ENCODE assay signal across 8 mouse cellular contexts in genomic region chr10:115316313-115316712, GRCm38 (mm10). TPM values are rescaled to one million over a fixed set of nuclear protein-coding genes. Genes with fewer than 3 reads are reported as not detected.
A peak's percentile ranks its signal among the peaks of the same experiment; 100 is the strongest.
DNase-seq lines count a peak whose midpoint lies in the region; ATAC-seq and TF ChIP-seq lines count a peak whose summit lies in the region.

No protein-coding gene starts in this region.

- intact Hi-C loops in heart, adult 2 months (cut with DNase I) = no loop called here

- TF ChIP-seq CTCF in heart, adult 2 months (IDR thresholded peaks at IDR 0.05) = no peak

- H3K27ac ChIP-seq in heart, adult 2 months = peak overlapping the region; percentile 97
- peak overlapping the region; percentile 96 for H3K27ac ChIP-seq in embryonic facial prominence, embryonic 15.5 days (replicated peaks)
- no peak overlapping the region; the same call in 1 of the 2 replicates for H3K27ac ChIP-seq in liver, embryonic 13.5 days

- no peak overlapping the region for H3K9ac ChIP-seq in heart, adult 2 months (ENCODE audit: low read depth, low read length)
- H3K9ac ChIP-seq in embryonic facial prominence, embryonic 15.5 days = no peak overlapping the region
- H3K9ac ChIP-seq in liver, embryonic 13.5 days = peak overlapping the region; percentile 97

- peaks cover 3% of the 10 kb centered on the region for H3K79me2 ChIP-seq in heart, adult 2 months (replicated peaks; ENCODE audit: control insufficient read depth, insufficient read depth, low read length)

- H3K27me3 ChIP-seq in heart, adult 2 months (ENCODE audit: control insufficient read depth, insufficient read depth, low read length) = no peaks in the 10 kb centered on the region
- no peaks in the 10 kb centered on the region for H3K27me3 ChIP-seq in embryonic facial prominence, embryonic 15.5 days
- H3K27me3 ChIP-seq in liver, embryonic 13.5 days = no peaks in the 10 kb centered on the region

- WGBS in heart, adult 2 months = 32% methylated on average over 11 of the region's 11 CpGs
- 55% methylated on average over 11 of the region's 11 CpGs for WGBS in embryonic facial prominence, embryonic 15.5 days
- whole genome bisulfite sequencing in liver, embryonic 13.5 days (ENCODE audit: insufficient replicate concordance) = 32% methylated on average over 11 of the region's 11 CpGs

- no peak for DNase-seq in heart, adult 2 months
- DNase-seq in heart, adult 11 months = no peak
- DNase-seq in CD4-positive helper T cell, adult 2 months (ENCODE audit: low read depth, low spot score) = peak; percentile 16
- DNase-seq in liver, embryonic 13.5 days = no peak
- no peak for DNase-seq in ovary, postnatal 36 days (ENCODE audit: low spot score)
- DNase-seq in right cerebral cortex, adult 18-20 months = no peak
- DNase-seq in layer of hippocampus, adult 11-12 months (ENCODE audit: low spot score) = no peak

- H3K4me2 ChIP-seq in embryonic facial prominence, embryonic 15.5 days (replicated peaks) = peak overlapping the region; percentile 75
- H3K4me2 ChIP-seq in liver, embryonic 13.5 days = peak overlapping the region; percentile 87

- peak overlapping the region; percentile 86 for H3K4me3 ChIP-seq in heart, adult 2 months
- H3K4me3 ChIP-seq in embryonic facial prominence, embryonic 15.5 days (replicated peaks) = peak overlapping the region; percentile 93
- H3K4me3 ChIP-seq in liver, embryonic 13.5 days (replicated peaks) = peak overlapping the region; percentile 99

- ATAC-seq in embryonic facial prominence, embryonic 15.5 days (ENCODE audit: insufficient number of reproducible peaks, low FRiP score, low TSS enrichment, low read depth) = no peak
- ATAC-seq in liver, embryonic 13.5 days (ENCODE audit: low read depth) = no peak

- H3K9me3 ChIP-seq in embryonic facial prominence, embryonic 15.5 days (replicated peaks) = no peaks in the 10 kb centered on the region
- H3K9me3 ChIP-seq in liver, embryonic 13.5 days (replicated peaks) = no peaks in the 10 kb centered on the region

- H3K36me3 ChIP-seq in heart, adult 2 months (ENCODE audit: control insufficient read depth, insufficient read depth, low read length) = peaks cover 14% of the 10 kb centered on the region
- no peaks in the 10 kb centered on the region for H3K36me3 ChIP-seq in embryonic facial prominence, embryonic 15.5 days
- 0 out of 2 replicates have a peak, but pooled peaks cover 9% of the 10 kb centered on the region for H3K36me3 ChIP-seq in liver, embryonic 13.5 days

- TF ChIP-seq POLR2A in heart, adult 2 months (IDR thresholded peaks at IDR 0.05; ENCODE audit: insufficient read depth, low read depth, low read length) = no peak

- no peak for TF ChIP-seq EP300 in heart, adult 2 months (IDR thresholded peaks at IDR 0.05; ENCODE audit: insufficient read depth, low read depth, low read length)

- H3K4me1 ChIP-seq in heart, adult 2 months (ENCODE audit: control insufficient read depth, insufficient read depth, low read length) = peaks cover 14% of the 10 kb centered on the region
- H3K4me1 ChIP-seq in embryonic facial prominence, embryonic 15.5 days = peaks cover 30% of the 10 kb centered on the region
- H3K4me1 ChIP-seq in liver, embryonic 13.5 days (replicated peaks) = peaks cover 37% of the 10 kb centered on the region

RNA-seq across cellular contexts. Expression of gene Rab21, which starts 0.9 kb away (rescaled TPM):
- total RNA-seq in heart, adult 2 months (2021) = 10 to 100 TPM; 75.0 to 80.1 TPM
- 29.9 and 50.4 TPM in 2 replicates for polyA plus RNA-seq in heart, adult 2 months (2012; rRNA removed)
- 4.6 and 5.4 TPM in 2 replicates for polyA plus RNA-seq in embryonic facial prominence, embryonic 15.5 days (2015; fragmentation: Nextera tagmentation; extraction: Ambion mirVana)
- 2.4 and 2.7 TPM in 2 replicates for polyA plus RNA-seq in liver, embryonic 13.5 days (2015; fragmentation: Nextera tagmentation; extraction: Ambion mirVana)

RNA-seq across cellular contexts. Expression of gene Tmem19, which starts 46.0 kb away (rescaled TPM):
- 10 to 100 TPM; 12.1 to 15.1 TPM for total RNA-seq in heart, adult 2 months (2021)
- 8.6 and 11.5 TPM in 2 replicates for polyA plus RNA-seq in heart, adult 2 months (2012; rRNA removed)
- polyA plus RNA-seq in embryonic facial prominence, embryonic 15.5 days (2015; fragmentation: Nextera tagmentation; extraction: Ambion mirVana) = 25.0 and 25.8 TPM in 2 replicates
- polyA plus RNA-seq in liver, embryonic 13.5 days (2015; fragmentation: Nextera tagmentation; extraction: Ambion mirVana) = 10.2 and 13.4 TPM in 2 replicates
